Mouse (Mus musculus): Measurements from ENCODE around the gene Slc5a6. TPM values are rescaled to one million over a fixed set of nuclear protein-coding genes. Genes with fewer than 3 reads are reported as not detected.

Gene Slc5a6
- 10.9 TPM for polyA plus RNA-seq (2017; shearing (Covaris generic))

GRCm38 (mm10) chr5:31048763-31049641 lies at the start of gene Slc5a6:
Gene Slc5a6, minus strand, starts transcription at chr5:31048924.

GRCm38 (mm10) chr5:31054261-31055215 lies 5.8 kb upstream of the Slc5a6 start, which contains the start of gene Cad:
Gene Cad, plus strand, starts transcription at chr5:31054780.

DNA sequence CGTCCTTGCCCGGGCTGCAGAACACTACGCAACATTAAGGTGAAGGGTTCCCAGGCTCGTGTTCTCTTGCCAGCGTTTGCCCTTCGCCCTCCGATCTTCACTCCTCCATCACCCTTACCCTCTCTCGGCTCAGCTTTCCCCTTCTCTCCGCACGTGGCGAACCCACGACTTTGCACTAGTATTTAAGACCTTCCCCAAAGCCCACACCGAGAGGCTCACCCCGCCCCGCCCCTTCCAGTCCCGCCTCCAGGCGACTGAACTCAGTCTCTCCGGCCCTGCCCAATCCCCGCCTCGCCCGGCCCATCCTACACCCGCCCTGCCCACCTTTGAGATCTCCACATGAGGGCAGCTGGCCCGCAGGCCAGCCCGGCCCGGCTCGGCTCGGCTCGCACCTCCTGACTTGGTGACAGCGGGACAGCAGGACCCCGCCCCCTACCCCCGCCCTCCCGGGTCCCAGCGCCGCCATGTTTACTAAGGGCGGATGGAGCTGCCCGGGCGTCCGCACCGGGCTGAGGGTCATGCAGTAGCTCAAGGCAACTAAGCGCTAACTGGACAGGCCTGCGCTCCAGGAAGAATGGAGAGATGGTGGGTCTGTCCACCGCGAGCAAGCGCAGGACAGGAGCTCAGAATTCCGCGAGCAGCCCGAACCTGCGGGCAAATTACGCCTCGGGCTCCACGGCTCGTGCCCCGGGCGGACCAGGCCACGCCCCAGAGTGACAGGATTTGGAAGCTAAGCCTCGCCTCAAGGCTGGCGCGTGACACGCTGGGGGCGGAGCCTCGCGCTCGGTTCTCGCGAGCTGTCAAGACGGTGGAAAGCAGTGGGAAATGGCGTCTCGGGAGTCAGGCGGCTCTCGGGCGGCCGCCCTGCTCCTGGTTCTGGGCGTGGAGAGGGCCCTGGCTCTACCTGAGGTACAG lies 619 bp downstream of the Slc5a6 start, which contains the start of gene Atraid:
Atraid (plus strand) TSS at position 465 of the 915 bp plus-strand sequence.

Other genes with a start within 250 kb of the Slc5a6 start
- gene Mapre3, start 234.3 kb downstream of the Slc5a6 start, polyA plus RNA-seq (2017; shearing (Covaris generic)): 7.6 TPM
- gene Tmem214, start 180.9 kb downstream of the Slc5a6 start, polyA plus RNA-seq (2017; shearing (Covaris generic)): 80.4 TPM
- 15.4 TPM for gene Agbl5, start 160.2 kb downstream of the Slc5a6 start, polyA plus RNA-seq (2017; shearing (Covaris generic))
- gene Ost4, start 141.1 kb downstream of the Slc5a6 start, polyA plus RNA-seq (2017; shearing (Covaris generic)): 326 TPM
- gene Emilin1, start 135.5 kb downstream of the Slc5a6 start, polyA plus RNA-seq (2017; shearing (Covaris generic)): 4.9 TPM
- gene Khk, start 127.5 kb downstream of the Slc5a6 start, polyA plus RNA-seq (2017; shearing (Covaris generic)): 20.8 TPM
- not detected for gene Cgref1, start 103.3 kb downstream of the Slc5a6 start, polyA plus RNA-seq (2017; shearing (Covaris generic))
- 204 TPM for gene Preb, start 88.6 kb downstream of the Slc5a6 start, polyA plus RNA-seq (2017; shearing (Covaris generic))
- not detected for gene Tcf23, start 80.3 kb downstream of the Slc5a6 start, polyA plus RNA-seq (2017; shearing (Covaris generic))
- gene Atraid, start 612 bp downstream of the Slc5a6 start, polyA plus RNA-seq (2017; shearing (Covaris generic)): 91.2 TPM
- gene Cad, start 5.9 kb upstream of the Slc5a6 start, polyA plus RNA-seq (2017; shearing (Covaris generic)): 29.7 TPM
- gene Dnajc5g, start 57.4 kb upstream of the Slc5a6 start, polyA plus RNA-seq (2017; shearing (Covaris generic)): not detected
- gene Slc30a3, start 59.3 kb upstream of the Slc5a6 start, polyA plus RNA-seq (2017; shearing (Covaris generic)): 0.60 TPM
- gene Trim54, start 67.8 kb upstream of the Slc5a6 start, polyA plus RNA-seq (2017; shearing (Covaris generic)): not detected
- gene Ucn, start 89.9 kb upstream of the Slc5a6 start, polyA plus RNA-seq (2017; shearing (Covaris generic)): not detected
- gene Mpv17, start 105.3 kb upstream of the Slc5a6 start, polyA plus RNA-seq (2017; shearing (Covaris generic)): 48.8 TPM
- gene Gm29609, start 131.0 kb upstream of the Slc5a6 start, polyA plus RNA-seq (2017; shearing (Covaris generic)): 2.1 TPM
- gene Gtf3c2, start 131.2 kb upstream of the Slc5a6 start, polyA plus RNA-seq (2017; shearing (Covaris generic)): 106 TPM
- gene Snx17, start 144.3 kb upstream of the Slc5a6 start, polyA plus RNA-seq (2017; shearing (Covaris generic)): 135 TPM
- 73.7 TPM for gene Eif2b4, start 144.5 kb upstream of the Slc5a6 start, polyA plus RNA-seq (2017; shearing (Covaris generic))
- 27.9 TPM for gene Zfp513, start 153.4 kb upstream of the Slc5a6 start, polyA plus RNA-seq (2017; shearing (Covaris generic))
- 57.5 TPM for gene Ppm1g, start 171.8 kb upstream of the Slc5a6 start, polyA plus RNA-seq (2017; shearing (Covaris generic))
- 188 TPM for gene Nrbp1, start 191.9 kb upstream of the Slc5a6 start, polyA plus RNA-seq (2017; shearing (Covaris generic))
- not detected for gene Gm9970, start 192.3 kb upstream of the Slc5a6 start, polyA plus RNA-seq (2017; shearing (Covaris generic))
- gene Krtcap3, start 202.8 kb upstream of the Slc5a6 start, polyA plus RNA-seq (2017; shearing (Covaris generic)): 37.1 TPM
- gene Ift172, start 242.2 kb upstream of the Slc5a6 start, polyA plus RNA-seq (2017; shearing (Covaris generic)): 14.7 TPM
- not detected for gene Fndc4, start 247.2 kb upstream of the Slc5a6 start, polyA plus RNA-seq (2017; shearing (Covaris generic))
- gene Gckr, start 248.5 kb upstream of the Slc5a6 start, polyA plus RNA-seq (2017; shearing (Covaris generic)): not detected

All from activated CD4-positive, CD25-positive, alpha-beta regulatory T cell, adult 9 weeks (primary cell).